Mouse (Mus musculus) heart, embryonic 13.5 days (tissue): ENCODE measurements at regions not wholly inside any gene's neighbourhood (a gene's known extent, or its start where the extent isn't known, plus 50 kb on each side); places are given as distances from the start of the nearest gene placed in this dataset.

Experiments
- ATAC-seq: fragments of 200-750 bp; cut with Nextera tagmentation; 2 replicates; pipeline ENCODE4 v1.8.0; 2017; ENCODE audit warnings: moderate TSS enrichment; ENCODE audit not compliant: insufficient number of reproducible peaks, low FRiP score, low TSS enrichment; ENCODE audit errors: extremely low read depth
- H3K27ac ChIP-seq: fragments of 300-500 bp; sonication (generic); replicated peaks from 2 replicates; pipeline ENCODE4 v1.5.1; 2015; ENCODE audit warnings: moderate library complexity, mild to moderate bottlenecking, inconsistent platforms
- H3K27me3 ChIP-seq: fragments of 300-500 bp; sonication (generic); replicated peaks from 2 replicates; pipeline ENCODE4 v1.6.1; 2015; ENCODE audit warnings: mild to moderate bottlenecking, inconsistent platforms
- H3K36me3 ChIP-seq: fragments of 300-500 bp; sonication (generic); 2 replicates; pipeline ENCODE4 v1.6.1; 2015; ENCODE audit warnings: mild to moderate bottlenecking, inconsistent platforms
- H3K4me1 ChIP-seq: fragments of 300-500 bp; sonication (generic); 2 replicates; pipeline ENCODE4 v1.6.1; 2015; ENCODE audit warnings: inconsistent platforms
- H3K4me2 ChIP-seq: fragments of 300-500 bp; sonication (generic); 2 replicates; pipeline ENCODE4 v1.6.1; 2015; ENCODE audit warnings: inconsistent platforms, mild to moderate bottlenecking, moderate library complexity
- H3K4me3 ChIP-seq: fragments of 300-500 bp; sonication (generic); 2 replicates; pipeline ENCODE4 v1.5.1; 2015; ENCODE audit warnings: moderate library complexity, mild to moderate bottlenecking, inconsistent platforms
- H3K9ac ChIP-seq: fragments of 300-500 bp; sonication (generic); 2 replicates; pipeline ENCODE4 v1.6.1; 2015; ENCODE audit warnings: inconsistent platforms, mild to moderate bottlenecking, moderate library complexity
- H3K9me3 ChIP-seq: fragments of 300-500 bp; sonication (generic); 2 replicates; pipeline ENCODE4 v1.6.1; 2016; ENCODE audit warnings: inconsistent platforms
- WGBS: fragments of 180-500 bp; shearing (Covaris S2); methylation state at CpG from one replicate; pipeline ENCODE4 v1.1.7; 2015; ENCODE audit warnings: mixed read lengths; 5-methylcytosine and 5-hydroxymethylcytosine counted together

GRCm38 (mm10) chr9:76896347-76896746, 149.2 kb downstream of the Tinag start:
- no peak for ATAC-seq

GRCm38 (mm10) chr9:76881830-76882229, 163.8 kb downstream of the Tinag start:
- H3K4me2 ChIP-seq = no peak overlapping the region
- H3K9me3 ChIP-seq = no peaks in the 10 kb centered on the region
- H3K36me3 ChIP-seq = no peaks in the 10 kb centered on the region
- no peak overlapping the region for H3K4me3 ChIP-seq
- no peak for ATAC-seq
- WGBS = 42% methylated on average over 1 of the region's 1 CpGs
- no peak overlapping the region for H3K9ac ChIP-seq
- H3K4me1 ChIP-seq = no peaks in the 10 kb centered on the region
- H3K27me3 ChIP-seq = no peaks in the 10 kb centered on the region
- H3K27ac ChIP-seq = no peak overlapping the region

More at GRCm38 (mm10) chr9:76896347-76896746, 149.2 kb downstream of the Tinag start:
- no peak overlapping the region for H3K4me3 ChIP-seq
- H3K27ac ChIP-seq = no peak overlapping the region
- H3K4me2 ChIP-seq = no peak overlapping the region
- H3K36me3 ChIP-seq = no peaks in the 10 kb centered on the region
- H3K9ac ChIP-seq = no peak overlapping the region
- no peaks in the 10 kb centered on the region for H3K9me3 ChIP-seq
- no peaks in the 10 kb centered on the region for H3K4me1 ChIP-seq
- no peaks in the 10 kb centered on the region for H3K27me3 ChIP-seq

- H3K4me2 ChIP-seq = no peak overlapping the region
- H3K27me3 ChIP-seq = no peaks in the 10 kb centered on the region
- H3K4me1 ChIP-seq = no peaks in the 10 kb centered on the region
- no peak overlapping the region for H3K9ac ChIP-seq
- no peak for ATAC-seq
- no peak overlapping the region for H3K27ac ChIP-seq
- 65% methylated on average over 10 of the region's 10 CpGs for WGBS
- H3K9me3 ChIP-seq = no peaks in the 10 kb centered on the region
- H3K36me3 ChIP-seq = no peaks in the 10 kb centered on the region
- no peak overlapping the region for H3K4me3 ChIP-seq
These were observed 169.6 kb downstream of the Tinag start for GRCm38 (mm10) chr9:76876020-76876419.

GRCm38 (mm10) chr9:76872418-76872817, 173.2 kb downstream of the Tinag start:
- 48% methylated on average over 2 of the region's 2 CpGs for WGBS
- H3K27me3 ChIP-seq = no peaks in the 10 kb centered on the region
- no peak for ATAC-seq
- H3K4me1 ChIP-seq = no peaks in the 10 kb centered on the region
- H3K27ac ChIP-seq = no peak overlapping the region
- H3K9me3 ChIP-seq = no peaks in the 10 kb centered on the region
- no peaks in the 10 kb centered on the region for H3K36me3 ChIP-seq
- H3K4me2 ChIP-seq = no peak overlapping the region
- H3K4me3 ChIP-seq = no peak overlapping the region
- no peak overlapping the region for H3K9ac ChIP-seq

- WGBS = 82% methylated on average over 2 of the region's 2 CpGs
- Histone ChIP-seq H3K27me3 (no peaks in the 10 kb centered on the region), H3K27ac (no peak overlapping the region), H3K9ac (no peak overlapping the region), H3K36me3 (no peaks in the 10 kb centered on the region), H3K4me3 (no peak overlapping the region), H3K9me3 (no peaks in the 10 kb centered on the region), H3K4me1 (no peaks in the 10 kb centered on the region), H3K4me2 (no peak overlapping the region)
- no peak for ATAC-seq
These were observed 176.0 kb downstream of the Tinag start for GRCm38 (mm10) chr9:76869635-76870034.

- Histone ChIP-seq H3K9ac (no peak overlapping the region), H3K9me3 (no peaks in the 10 kb centered on the region), H3K4me3 (no peak overlapping the region), H3K27ac (no peak overlapping the region), H3K4me1 (no peaks in the 10 kb centered on the region), H3K36me3 (no peaks in the 10 kb centered on the region), H3K4me2 (no peak overlapping the region), H3K27me3 (no peaks in the 10 kb centered on the region)
- no peak for ATAC-seq
- 67% methylated on average over 1 of the region's 1 CpGs for WGBS
These were observed 177.0 kb downstream of the Tinag start for GRCm38 (mm10) chr9:76868633-76869032.

- Histone ChIP-seq H3K4me2 (no peak overlapping the region), H3K36me3 (no peaks in the 10 kb centered on the region), H3K4me1 (no peaks in the 10 kb centered on the region), H3K9me3 (no peaks in the 10 kb centered on the region), H3K27ac (no peak overlapping the region), H3K27me3 (no peaks in the 10 kb centered on the region), H3K4me3 (no peak overlapping the region), H3K9ac (no peak overlapping the region)
- ATAC-seq = no peak
- 79% methylated on average over 3 of the region's 3 CpGs for WGBS
These were observed 223.4 kb downstream of the Tinag start for GRCm38 (mm10) chr9:76822173-76822572.

GRCm38 (mm10) chr9:76794951-76795350, 228.0 kb upstream of the Fam83b start:
- 70% methylated on average over 2 of the region's 2 CpGs for WGBS
- Histone ChIP-seq H3K9me3 (no peaks in the 10 kb centered on the region), H3K27ac (no peak overlapping the region), H3K9ac (no peak overlapping the region), H3K4me2 (no peak overlapping the region), H3K4me3 (no peak overlapping the region), H3K4me1 (no peaks in the 10 kb centered on the region), H3K27me3 (no peaks in the 10 kb centered on the region), H3K36me3 (no peaks in the 10 kb centered on the region)
- no peak for ATAC-seq

GRCm38 (mm10) chr9:76788654-76789053, 221.7 kb upstream of the Fam83b start:
- no peak overlapping the region for H3K9ac ChIP-seq
- peak overlapping the region; percentile 59 for H3K27ac ChIP-seq
- no peak overlapping the region for H3K4me2 ChIP-seq
- H3K27me3 ChIP-seq = no peaks in the 10 kb centered on the region
- no peak overlapping the region for H3K4me3 ChIP-seq
- no peaks in the 10 kb centered on the region for H3K9me3 ChIP-seq
- H3K4me1 ChIP-seq = peaks cover 11% of the 10 kb centered on the region; the same call in 1 of the 2 replicates
- H3K36me3 ChIP-seq = no peaks in the 10 kb centered on the region
- WGBS = 48% methylated on average over 1 of the region's 1 CpGs
- no peak for ATAC-seq
